Mouse (Mus musculus): ENCODE measurements around the gene Vmn2r-ps130. TPM values are rescaled to one million over a fixed set of nuclear protein-coding genes. Genes with fewer than 3 reads are reported as not detected.
"Not testable (repeated sequence)": the region's sequence is repeated elsewhere in the genome, so short reads cannot be mapped to it uniquely, and the experiment has no call there.

Vmn2r-ps130 gene
- not detected in 2 replicates for polyA plus RNA-seq (2014; fragmentation: Nextera tagmentation; extraction: Ambion mirVana)

DNA sequence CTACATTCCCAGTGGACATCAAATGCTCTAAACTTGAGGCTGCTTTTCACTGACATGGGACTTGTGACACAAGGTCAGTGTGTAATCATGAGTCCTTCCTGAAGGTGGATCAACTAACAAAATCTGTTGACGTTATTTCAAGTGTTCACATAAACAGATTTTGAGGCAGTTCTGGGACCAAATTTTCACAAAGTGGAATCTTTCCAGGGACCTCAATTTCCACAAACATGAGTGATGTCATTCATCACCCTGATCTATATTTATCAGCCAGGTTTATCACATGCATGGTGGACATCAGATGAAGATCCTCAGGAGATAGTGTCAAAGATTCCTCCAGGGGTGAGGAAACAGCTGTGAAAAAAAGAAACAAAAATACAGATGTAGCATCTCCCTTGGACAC, at the start of gene Vmn2r-ps130:
Gene Vmn2r-ps130 (plus strand): TSS at position 301 of the 400 bp plus-strand sequence.
- not testable (repeated sequence) for DNase-seq (ENCODE audit: low spot score); H3K27ac ChIP-seq; ATAC-seq (ENCODE audit: low FRiP score); H3K36me3 ChIP-seq (replicated peaks; ENCODE audit: control insufficient read depth, insufficient read depth); H3K4me3 ChIP-seq (replicated peaks; ENCODE audit: low read length); H3K27me3 ChIP-seq (ENCODE audit: control insufficient read depth, insufficient read depth, low read length); H3K9ac ChIP-seq; H3K4me2 ChIP-seq (replicated peaks); H3K9me3 ChIP-seq (ENCODE audit: control insufficient read depth, low read length); H3K4me1 ChIP-seq (replicated peaks; ENCODE audit: control insufficient read depth, insufficient read depth, low read length)
- WGBS: no CpG with 5 or more reads among the region's 1 CpGs

Other genes starting within 250 kb of the Vmn2r-ps130 start
- 23.2 and 24.4 TPM in 2 replicates for gene Zfp945, start 194.0 kb upstream of the Vmn2r-ps130 start, polyA plus RNA-seq (2014; fragmentation: Nextera tagmentation; extraction: Ambion mirVana)
- not detected in 2 replicates for gene Vmn2r113, start 118.2 kb upstream of the Vmn2r-ps130 start, polyA plus RNA-seq (2014; fragmentation: Nextera tagmentation; extraction: Ambion mirVana)
- 28.0 and 36.0 TPM in 2 replicates for gene Zfp40, start 132.1 kb downstream of the Vmn2r-ps130 start, polyA plus RNA-seq (2014; fragmentation: Nextera tagmentation; extraction: Ambion mirVana)

Data from hindbrain, embryonic 14.5 days (tissue).